Mouse (Mus musculus) gastrocnemius, postnatal 36 days (tissue): Measurements from ENCODE around the gene Pdzk1ip1. TPM values are rescaled to one million over a fixed set of nuclear protein-coding genes. Genes with fewer than 3 reads are reported as not detected.
A peak's percentile ranks its signal among the peaks of the same experiment; 100 is the strongest.

Experiments
- DNase-seq, 2 experiments: peaks; one replicate each; pipeline ENCODE4 v3.0.0; 2022
- intact Hi-C: fragments of 180-260 bp; cut with DNase I; formaldehyde crosslinking; loops from one replicate; pipeline ENCODE4 v1.15.1; 2025
- long read RNA-seq, 2 experiments: library from polyadenylated mRNA; stranded (forward); transcript quantifications; one replicate each; pipeline ENCODE4 v2.0.0; 2021
- total RNA-seq, 2 experiments: library from RNA; stranded (reverse); gene quantifications; 2 replicates each; pipeline ENCODE4 v1.2.3; 2021

Gene Pdzk1ip1
- not detected for total RNA-seq
- long read RNA-seq, experiment 1, result 0 reads
- long read RNA-seq, experiment 2, result 0 reads

- intact Hi-C loops, result loop anchor here (5.0 kb wide), 1 partner anchor 91 kb away; no protein-coding TSS in a partner anchor
- DNase-seq, result no peak
These were observed at the start of gene Pdzk1ip1 for GRCm38 (mm10) chr4:115088611-115089338. TSS of gene Pdzk1ip1 (plus strand) at chr4:115088708.

- no peak for DNase-seq
- intact Hi-C loops, result loop anchor here (5.0 kb wide), 1 partner anchor 37 kb away; no protein-coding TSS in a partner anchor
These were observed 42.9 kb upstream of the Pdzk1ip1 start for GRCm38 (mm10) chr4:115045621-115046020.

- intact Hi-C loops, result loop anchor here (5.0 kb wide), 1 partner anchor 35 kb away; no protein-coding TSS in a partner anchor
- peak; percentile 43 to 51 for DNase-seq
These were observed 40.8 kb upstream of the Pdzk1ip1 start for GRCm38 (mm10) chr4:115047750-115048149.

GRCm38 (mm10) chr4:115048190-115048589, 40.3 kb upstream of the Pdzk1ip1 start:
- intact Hi-C loops, result loop anchor here (5.0 kb wide), 1 partner anchor 34 kb away; no protein-coding TSS in a partner anchor
- no peak for DNase-seq

- no peak for DNase-seq
- intact Hi-C loops, result no loop called here
These were observed 37.3 kb upstream of the Pdzk1ip1 start for GRCm38 (mm10) chr4:115051245-115051644.

- intact Hi-C loops, result no loop called here
- DNase-seq, result peak; percentile 37 to 44
These were observed 36.0 kb upstream of the Pdzk1ip1 start for GRCm38 (mm10) chr4:115052343-115053005.

- intact Hi-C loops, result no loop called here
- DNase-seq, result no peak
These were observed 33.5 kb upstream of the Pdzk1ip1 start for GRCm38 (mm10) chr4:115055044-115055443.

GRCm38 (mm10) chr4:115055691-115056090, 32.8 kb upstream of the Pdzk1ip1 start:
- intact Hi-C loops, result no loop called here

GRCm38 (mm10) chr4:115056371-115056920, 32.1 kb upstream of the Pdzk1ip1 start, which contains the start of gene Tal1:
TSS of gene Tal1 (plus strand) at chr4:115056426.
- intact Hi-C loops, result no loop called here

More at GRCm38 (mm10) chr4:115055691-115056090, 32.8 kb upstream of the Pdzk1ip1 start:
- no peak for DNase-seq

GRCm38 (mm10) chr4:115056921-115057673, 31.4 kb upstream of the Pdzk1ip1 start:
- intact Hi-C loops, result no loop called here
- peak; percentile 27 to 62 for DNase-seq

More at GRCm38 (mm10) chr4:115056371-115056920, 32.1 kb upstream of the Pdzk1ip1 start, which contains the start of gene Tal1:
- peak; percentile 24 to 34 for DNase-seq

GRCm38 (mm10) chr4:115057674-115058316, 30.7 kb upstream of the Pdzk1ip1 start:
- peak in 1 of 2 experiments; percentile 29 for DNase-seq
- intact Hi-C loops, result no loop called here

- DNase-seq, result no peak
- intact Hi-C loops, result no loop called here
These were observed 30.2 kb upstream of the Pdzk1ip1 start for GRCm38 (mm10) chr4:115058317-115058761.

GRCm38 (mm10) chr4:115058871-115059590, 29.5 kb upstream of the Pdzk1ip1 start:
- intact Hi-C loops, result no loop called here
- DNase-seq, result no peak

- no peak for DNase-seq
- intact Hi-C loops, result no loop called here
These were observed 28.6 kb upstream of the Pdzk1ip1 start for GRCm38 (mm10) chr4:115059871-115060270.

- no peak for DNase-seq
- intact Hi-C loops, result no loop called here
These were observed 27.8 kb upstream of the Pdzk1ip1 start for GRCm38 (mm10) chr4:115060753-115061152.

GRCm38 (mm10) chr4:115062540-115062874, 26.0 kb upstream of the Pdzk1ip1 start:
- intact Hi-C loops, result no loop called here
- DNase-seq, result no peak

GRCm38 (mm10) chr4:115062875-115063517, 25.5 kb upstream of the Pdzk1ip1 start:
- no peak for DNase-seq
- intact Hi-C loops, result no loop called here

GRCm38 (mm10) chr4:115063518-115064239, 24.8 kb upstream of the Pdzk1ip1 start:
- intact Hi-C loops, result no loop called here
- no peak for DNase-seq
